Mouse (Mus musculus): ENCODE measurements around the gene Pex16. TPM values are rescaled to one million over a fixed set of nuclear protein-coding genes. Genes with fewer than 3 reads are reported as not detected.

Gene Pex16
- polyA plus RNA-seq, 1 experiment: 81.9 TPM

DNA sequence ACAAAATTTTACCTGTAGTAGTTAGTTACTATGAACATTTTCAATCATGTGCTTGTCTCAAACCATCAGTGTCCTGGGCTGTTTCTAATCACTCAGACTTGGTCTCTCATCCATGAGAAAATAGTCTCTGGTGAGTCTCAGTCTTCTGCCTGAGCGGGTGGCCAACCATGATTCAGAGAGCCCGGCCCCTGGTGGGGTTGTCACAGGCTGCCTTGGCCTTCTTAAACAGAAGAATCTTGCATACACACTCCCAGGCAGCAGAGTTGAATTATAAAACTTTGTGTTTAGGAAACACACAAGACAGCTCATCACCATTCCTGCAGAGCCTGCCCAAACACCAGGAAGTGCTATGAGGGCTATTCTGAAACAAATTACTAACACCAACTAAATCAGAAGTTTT is 42.6 kb upstream of the Pex16 start:
- Histone ChIP-seq H3K27me3 (replicated peaks; ENCODE audit: control insufficient read depth, insufficient read depth, low read length) (no peaks in the 10 kb centered on the region), H3K36me3 (ENCODE audit: control insufficient read depth, insufficient read depth, low read length) (no peaks in the 10 kb centered on the region; the same call in 1 of the 2 replicates), H3K27ac (ENCODE audit: insufficient read depth, low read depth, low read length) (no peak overlapping the region), H3K4me3 (ENCODE audit: insufficient read depth, low read depth, low read length) (no peak overlapping the region), H3K4me1 (ENCODE audit: control insufficient read depth, insufficient read depth, low read length) (no peaks in the 10 kb centered on the region)
- TF ChIP-seq POLR2A (IDR thresholded peaks at IDR 0.05; ENCODE audit: low read depth, low read length) (no peak), CTCF (conservative IDR thresholded peaks at IDR 0.05; ENCODE audit: insufficient read depth, insufficient read length, low read depth, low read length) (no peak)
- DNase-seq: no peak
- WGBS: 86% methylated on average over 2 of the region's 2 CpGs

DNA sequence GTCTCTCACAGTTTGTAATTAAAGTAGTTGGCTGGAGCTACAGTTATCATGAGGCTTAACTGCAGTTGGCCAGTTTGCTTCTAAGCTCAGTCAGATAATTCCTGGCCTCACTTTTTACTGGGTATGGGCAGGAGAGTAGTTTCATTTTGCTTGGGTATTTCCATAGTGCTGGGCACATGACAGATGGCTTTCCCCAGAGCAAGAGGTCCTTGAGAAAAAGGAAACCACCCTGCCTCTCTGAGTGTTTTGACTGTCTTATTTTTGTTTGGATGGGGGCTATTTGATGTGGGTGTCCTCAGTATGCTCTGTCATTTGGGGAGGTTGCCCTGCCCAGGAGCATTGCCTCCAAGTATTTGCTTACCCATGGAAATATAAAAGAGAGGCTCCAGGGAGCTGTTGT is 32.1 kb upstream of the Pex16 start:
- DNase-seq: no peak
- H3K36me3 ChIP-seq (ENCODE audit: control insufficient read depth, insufficient read depth, low read length): no peaks in the 10 kb centered on the region; the same call in none of the 2 replicates
- no peak overlapping the region for H3K27ac ChIP-seq (ENCODE audit: insufficient read depth, low read depth, low read length)
- H3K4me3 ChIP-seq (ENCODE audit: insufficient read depth, low read depth, low read length): no peak overlapping the region
- no peaks in the 10 kb centered on the region for H3K4me1 ChIP-seq (ENCODE audit: control insufficient read depth, insufficient read depth, low read length)
- TF ChIP-seq CTCF (conservative IDR thresholded peaks at IDR 0.05; ENCODE audit: insufficient read depth, insufficient read length, low read depth, low read length) (no peak), POLR2A (IDR thresholded peaks at IDR 0.05; ENCODE audit: low read depth, low read length) (no peak)
- H3K27me3 ChIP-seq (replicated peaks; ENCODE audit: control insufficient read depth, insufficient read depth, low read length): no peaks in the 10 kb centered on the region

DNA sequence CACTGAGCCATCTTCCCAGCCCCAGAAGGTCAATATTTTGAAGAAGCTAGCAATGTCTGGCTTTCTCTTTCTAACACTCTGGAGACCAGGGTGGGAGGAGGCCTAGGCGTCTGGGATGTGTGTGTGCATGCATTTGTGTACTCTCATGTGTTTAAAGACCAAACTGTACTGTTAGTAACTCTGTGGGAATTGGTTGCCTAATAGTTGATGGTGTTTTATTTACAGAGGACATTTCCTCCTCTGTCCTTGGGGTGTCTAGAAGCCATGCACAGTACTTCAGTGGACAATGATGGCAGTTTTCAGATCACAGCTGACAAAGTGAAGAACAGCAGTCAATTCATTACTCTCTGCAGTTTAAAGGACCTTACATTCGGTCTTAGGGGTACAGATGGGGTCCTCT is 27.3 kb upstream of the Pex16 start:
- WGBS: 90% methylated on average over 2 of the region's 2 CpGs
- DNase-seq: no peak
- H3K4me3 ChIP-seq (ENCODE audit: insufficient read depth, low read depth, low read length): no peak overlapping the region
- no peaks in the 10 kb centered on the region for H3K27me3 ChIP-seq (replicated peaks; ENCODE audit: control insufficient read depth, insufficient read depth, low read length)
- H3K36me3 ChIP-seq (ENCODE audit: control insufficient read depth, insufficient read depth, low read length): no peaks in the 10 kb centered on the region; the same call in 1 of the 2 replicates
- TF ChIP-seq CTCF (conservative IDR thresholded peaks at IDR 0.05; ENCODE audit: insufficient read depth, insufficient read length, low read depth, low read length): no peak
- no peak for TF ChIP-seq POLR2A (IDR thresholded peaks at IDR 0.05; ENCODE audit: low read depth, low read length)
- H3K27ac ChIP-seq (ENCODE audit: insufficient read depth, low read depth, low read length): no peak overlapping the region
- no peaks in the 10 kb centered on the region for H3K4me1 ChIP-seq (ENCODE audit: control insufficient read depth, insufficient read depth, low read length)

DNA sequence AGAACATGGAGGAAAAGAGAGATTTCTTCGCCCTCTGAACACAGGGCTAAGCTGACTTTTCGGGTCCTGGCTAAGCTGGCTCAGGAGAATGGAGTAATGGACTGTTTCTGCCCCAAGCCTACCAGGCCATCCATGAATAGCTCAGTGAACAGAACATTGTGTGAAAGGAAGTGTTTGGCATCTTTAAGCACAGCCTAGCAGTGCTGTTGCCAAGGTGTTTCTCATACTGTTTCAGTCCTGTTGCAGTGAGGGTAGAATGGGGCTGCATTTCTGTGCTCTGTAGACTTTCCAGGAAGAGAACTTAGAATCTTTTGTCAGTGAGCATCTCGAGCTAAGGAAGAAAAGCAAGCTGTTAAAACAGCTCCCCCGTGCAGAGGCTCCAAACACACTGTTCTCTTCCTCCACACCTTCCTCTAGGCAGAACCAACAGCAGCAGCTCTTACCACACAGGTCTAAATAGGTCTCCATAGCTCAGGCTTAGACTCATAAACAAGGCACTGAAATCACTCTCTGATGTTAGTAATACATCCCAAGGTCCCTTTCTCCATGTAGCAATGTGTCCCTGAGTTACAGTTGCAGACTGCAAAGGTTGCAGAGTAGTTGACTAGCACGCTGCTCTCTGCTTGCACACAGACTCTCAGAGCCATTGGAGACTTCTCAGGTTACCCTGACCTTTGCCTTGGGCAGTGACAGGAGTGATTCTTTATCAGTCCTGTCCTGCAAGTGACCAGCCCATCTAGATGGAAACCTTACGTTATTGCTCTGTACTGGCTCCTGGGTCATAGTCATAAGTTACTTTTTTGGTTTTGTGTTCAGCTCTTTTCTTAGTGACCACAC is 24.7 kb upstream of the Pex16 start:
- DNase-seq: no peak

GRCm38 (mm10) chr2:92350686-92351085 is 23.8 kb upstream of the Pex16 start:
- Histone ChIP-seq H3K4me3 (ENCODE audit: insufficient read depth, low read depth, low read length) (no peak overlapping the region), H3K36me3 (ENCODE audit: control insufficient read depth, insufficient read depth, low read length) (no peaks in the 10 kb centered on the region; the same call in 1 of the 2 replicates), H3K27me3 (replicated peaks; ENCODE audit: control insufficient read depth, insufficient read depth, low read length) (no peaks in the 10 kb centered on the region), H3K27ac (ENCODE audit: insufficient read depth, low read depth, low read length) (no peak overlapping the region), H3K4me1 (ENCODE audit: control insufficient read depth, insufficient read depth, low read length) (peaks cover 5% of the 10 kb centered on the region; the same call in 1 of the 2 replicates)
- TF ChIP-seq POLR2A (IDR thresholded peaks at IDR 0.05; ENCODE audit: low read depth, low read length) (no peak), CTCF (conservative IDR thresholded peaks at IDR 0.05; ENCODE audit: insufficient read depth, insufficient read length, low read depth, low read length) (no peak)
- 62% methylated on average over 5 of the region's 5 CpGs for WGBS
- no peak for DNase-seq

More for the DNA sequence above, 24.7 kb upstream of the Pex16 start:
- H3K4me3 ChIP-seq (ENCODE audit: insufficient read depth, low read depth, low read length): no peak overlapping the region
- no peak for TF ChIP-seq POLR2A (IDR thresholded peaks at IDR 0.05; ENCODE audit: low read depth, low read length)
- no peak for TF ChIP-seq CTCF (conservative IDR thresholded peaks at IDR 0.05; ENCODE audit: insufficient read depth, insufficient read length, low read depth, low read length)
- H3K4me1 ChIP-seq (ENCODE audit: control insufficient read depth, insufficient read depth, low read length): peaks cover 5% of the 10 kb centered on the region; the same call in 1 of the 2 replicates
- H3K36me3 ChIP-seq (ENCODE audit: control insufficient read depth, insufficient read depth, low read length): no peaks in the 10 kb centered on the region; the same call in 1 of the 2 replicates
- H3K27ac ChIP-seq (ENCODE audit: insufficient read depth, low read depth, low read length): no peak overlapping the region
- WGBS: 65% methylated on average over 6 of the region's 6 CpGs
- no peaks in the 10 kb centered on the region for H3K27me3 ChIP-seq (replicated peaks; ENCODE audit: control insufficient read depth, insufficient read depth, low read length)

GRCm38 (mm10) chr2:92353402-92353801 is 21.1 kb upstream of the Pex16 start:
- H3K4me1 ChIP-seq (ENCODE audit: control insufficient read depth, insufficient read depth, low read length): peaks cover 5% of the 10 kb centered on the region; the same call in 1 of the 2 replicates
- 74% methylated on average over 5 of the region's 5 CpGs for WGBS
- H3K4me3 ChIP-seq (ENCODE audit: insufficient read depth, low read depth, low read length): no peak overlapping the region
- H3K27ac ChIP-seq (ENCODE audit: insufficient read depth, low read depth, low read length): no peak overlapping the region
- TF ChIP-seq POLR2A (IDR thresholded peaks at IDR 0.05; ENCODE audit: low read depth, low read length) (no peak), CTCF (conservative IDR thresholded peaks at IDR 0.05; ENCODE audit: insufficient read depth, insufficient read length, low read depth, low read length) (no peak)
- H3K27me3 ChIP-seq (replicated peaks; ENCODE audit: control insufficient read depth, insufficient read depth, low read length): no peaks in the 10 kb centered on the region
- no peaks in the 10 kb centered on the region for H3K36me3 ChIP-seq (ENCODE audit: control insufficient read depth, insufficient read depth, low read length)
- DNase-seq: no peak

DNA sequence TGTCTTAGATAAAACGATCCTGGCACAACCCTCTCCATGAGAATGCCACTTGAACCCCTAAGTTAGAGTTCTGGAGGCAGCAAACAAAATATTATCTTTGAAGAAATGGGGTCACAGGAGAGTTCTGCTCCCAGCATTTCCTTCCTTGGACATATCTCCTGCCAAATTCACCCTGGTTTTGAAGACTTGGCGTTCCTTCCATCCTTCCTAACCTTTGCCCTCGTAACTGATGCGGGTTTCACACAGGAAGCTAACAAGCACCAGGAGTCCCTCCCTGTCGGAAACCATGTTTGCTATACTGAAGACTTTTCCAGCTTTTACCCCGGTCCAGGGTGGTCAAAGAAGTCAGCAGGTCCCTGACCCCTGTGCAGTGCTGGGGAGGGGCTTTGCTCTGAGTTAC is 20.3 kb upstream of the Pex16 start:
- Histone ChIP-seq H3K36me3 (ENCODE audit: control insufficient read depth, insufficient read depth, low read length) (no peaks in the 10 kb centered on the region), H3K27ac (ENCODE audit: insufficient read depth, low read depth, low read length) (peak overlapping the region; percentile 24; the same call in 1 of the 2 replicates), H3K4me1 (ENCODE audit: control insufficient read depth, insufficient read depth, low read length) (peaks cover 7% of the 10 kb centered on the region; the same call in 1 of the 2 replicates), H3K4me3 (ENCODE audit: insufficient read depth, low read depth, low read length) (no peak overlapping the region), H3K27me3 (replicated peaks; ENCODE audit: control insufficient read depth, insufficient read depth, low read length) (no peaks in the 10 kb centered on the region)
- TF ChIP-seq CTCF (conservative IDR thresholded peaks at IDR 0.05; ENCODE audit: insufficient read depth, insufficient read length, low read depth, low read length): no peak
- TF ChIP-seq POLR2A (IDR thresholded peaks at IDR 0.05; ENCODE audit: low read depth, low read length): no peak
- WGBS: 27% methylated on average over 6 of the region's 6 CpGs
- DNase-seq: peak; percentile 72

Measured in kidney, adult 2 months (tissue).